Mouse (Mus musculus): ENCODE data around the gene Adal. TPM values are rescaled to one million over a fixed set of nuclear protein-coding genes. Genes with fewer than 3 reads are reported as not detected.

The Adal gene
- polyA plus RNA-seq, 1 experiment from 2014 or later, result 19.2 TPM

DNA sequence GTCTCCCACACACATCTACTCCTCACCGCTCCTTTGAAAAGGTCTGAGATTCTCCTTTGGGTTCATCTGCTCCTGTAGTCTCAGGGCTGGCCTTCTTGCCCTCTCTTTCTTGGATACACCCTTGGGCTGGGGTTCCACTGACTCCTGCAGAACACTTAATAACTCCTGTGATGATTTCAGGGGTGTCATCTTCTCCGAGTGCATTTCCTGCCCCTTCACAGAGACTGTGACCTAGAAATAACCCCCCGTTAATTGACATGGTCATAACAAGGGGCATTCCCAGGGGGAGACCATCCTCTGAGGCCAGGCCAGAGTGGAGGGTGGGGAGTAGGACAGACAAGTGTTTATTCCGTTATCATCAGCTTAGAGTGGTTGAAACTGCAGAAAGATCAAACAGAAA is 28.9 kb downstream of the Adal start:
- no peak for DNase-seq (ENCODE audit: low spot score)
- 32% methylated on average over 4 of the region's 4 CpGs for WGBS
- no peaks in the 10 kb centered on the region for H3K9me3 ChIP-seq (ENCODE audit: control insufficient read depth, low read length)
- peak overlapping the region; percentile 82 for H3K9ac ChIP-seq (ENCODE audit: low read length)
- H3K36me3 ChIP-seq (ENCODE audit: control insufficient read depth, insufficient read depth, low read length), result peaks cover 35% of the 10 kb centered on the region
- no peak overlapping the region for H3K27ac ChIP-seq (ENCODE audit: low read depth)
- no peaks in the 10 kb centered on the region for H3K27me3 ChIP-seq (replicated peaks; ENCODE audit: control insufficient read depth, insufficient read depth, low read length)
- H3K4me3 ChIP-seq (ENCODE audit: low read depth, low read length), result peak overlapping the region; percentile 94
- H3K4me1 ChIP-seq (replicated peaks; ENCODE audit: control insufficient read depth, insufficient read depth, low read length), result peaks cover 20% of the 10 kb centered on the region
- no peak for ATAC-seq (replicated peaks; ENCODE audit: low FRiP score, low TSS enrichment, low read depth)
- peak overlapping the region; percentile 95 for H3K4me2 ChIP-seq (ENCODE audit: low read length)

DNA sequence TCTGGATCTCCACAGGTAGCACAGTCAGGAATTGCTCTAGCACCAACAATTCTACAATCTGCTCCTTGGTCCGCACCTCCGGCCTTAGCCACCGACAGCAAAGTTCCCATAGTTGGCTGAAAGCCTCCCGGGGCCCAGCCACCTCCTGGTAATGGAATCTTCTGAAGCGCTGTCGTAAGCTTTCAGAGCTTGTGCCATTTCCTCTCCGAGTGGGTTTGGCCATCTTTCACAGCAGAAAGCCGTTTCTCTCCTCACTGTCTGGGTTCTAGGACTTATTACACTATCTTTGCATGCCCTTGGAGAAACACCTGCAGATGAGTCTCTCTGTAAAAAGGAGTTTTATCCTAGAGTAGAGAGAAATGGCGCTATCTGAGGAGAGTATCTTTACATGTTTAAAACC is 29.7 kb downstream of the Adal start:
- ATAC-seq (replicated peaks; ENCODE audit: low FRiP score, low TSS enrichment, low read depth), result no peak

DNA sequence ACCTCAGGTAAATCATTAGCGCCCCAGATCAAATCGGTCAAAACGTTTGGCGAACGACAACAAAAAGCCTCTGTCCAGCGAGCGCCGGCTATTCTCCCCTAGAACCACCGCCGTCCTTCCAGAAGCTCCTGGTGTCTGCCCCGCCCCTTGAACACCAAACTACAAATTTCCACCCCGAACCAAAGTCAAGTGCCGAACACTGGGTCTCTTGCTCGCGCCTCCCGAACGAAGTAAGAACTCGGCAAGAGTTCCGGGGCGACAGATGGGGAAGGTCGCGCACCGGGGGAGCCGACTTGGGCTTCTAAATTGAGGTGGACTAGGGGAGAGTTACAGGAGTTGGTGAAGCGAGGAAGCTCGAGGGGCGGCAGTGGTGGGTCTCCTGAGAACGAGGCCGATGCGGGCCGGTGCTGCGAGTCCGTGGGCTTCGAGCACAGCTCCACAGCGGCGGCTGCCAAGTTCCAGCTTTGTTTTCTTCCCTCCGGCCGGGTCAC is 30.3 kb downstream of the Adal start, which contains the start of gene Tubgcp4:
Gene Tubgcp4, plus strand, starts transcription at position 174 of the 491 bp plus-strand sequence.
- DNase-seq (ENCODE audit: low spot score), result no peak
- Histone ChIP-seq H3K9me3 (ENCODE audit: control insufficient read depth, low read length) (no peaks in the 10 kb centered on the region), H3K27me3 (replicated peaks; ENCODE audit: control insufficient read depth, insufficient read depth, low read length) (no peaks in the 10 kb centered on the region), H3K27ac (ENCODE audit: low read depth) (peak within 1 kb of the TSS; percentile 82), H3K4me1 (replicated peaks; ENCODE audit: control insufficient read depth, insufficient read depth, low read length) (peaks cover 20% of the 10 kb centered on the region), H3K9ac (ENCODE audit: low read length) (peak within 1 kb of the TSS; percentile 82), H3K4me3 (ENCODE audit: low read depth, low read length) (peak within 1 kb of the TSS; percentile 94), H3K36me3 (ENCODE audit: control insufficient read depth, insufficient read depth, low read length) (peaks cover 35% of the 10 kb centered on the region), H3K4me2 (ENCODE audit: low read length) (peak within 1 kb of the TSS; percentile 95)
- under 1% methylated on average over 38 of the region's 38 CpGs for WGBS
- peak; percentile 41 for ATAC-seq (replicated peaks; ENCODE audit: low FRiP score, low TSS enrichment, low read depth)

More for the DNA sequence above, 29.7 kb downstream of the Adal start:
- Histone ChIP-seq H3K4me1 (replicated peaks; ENCODE audit: control insufficient read depth, insufficient read depth, low read length) (peaks cover 20% of the 10 kb centered on the region), H3K27me3 (replicated peaks; ENCODE audit: control insufficient read depth, insufficient read depth, low read length) (no peaks in the 10 kb centered on the region), H3K9ac (ENCODE audit: low read length) (peak overlapping the region; percentile 82), H3K27ac (ENCODE audit: low read depth) (peak overlapping the region; percentile 82; the same call in 1 of the 2 replicates), H3K9me3 (ENCODE audit: control insufficient read depth, low read length) (no peaks in the 10 kb centered on the region), H3K4me2 (ENCODE audit: low read length) (peak overlapping the region; percentile 95), H3K4me3 (ENCODE audit: low read depth, low read length) (peak overlapping the region; percentile 94), H3K36me3 (ENCODE audit: control insufficient read depth, insufficient read depth, low read length) (peaks cover 35% of the 10 kb centered on the region)
- WGBS, result 5% methylated on average over 9 of the region's 9 CpGs
- peak; percentile 54 for DNase-seq (ENCODE audit: low spot score)

DNA sequence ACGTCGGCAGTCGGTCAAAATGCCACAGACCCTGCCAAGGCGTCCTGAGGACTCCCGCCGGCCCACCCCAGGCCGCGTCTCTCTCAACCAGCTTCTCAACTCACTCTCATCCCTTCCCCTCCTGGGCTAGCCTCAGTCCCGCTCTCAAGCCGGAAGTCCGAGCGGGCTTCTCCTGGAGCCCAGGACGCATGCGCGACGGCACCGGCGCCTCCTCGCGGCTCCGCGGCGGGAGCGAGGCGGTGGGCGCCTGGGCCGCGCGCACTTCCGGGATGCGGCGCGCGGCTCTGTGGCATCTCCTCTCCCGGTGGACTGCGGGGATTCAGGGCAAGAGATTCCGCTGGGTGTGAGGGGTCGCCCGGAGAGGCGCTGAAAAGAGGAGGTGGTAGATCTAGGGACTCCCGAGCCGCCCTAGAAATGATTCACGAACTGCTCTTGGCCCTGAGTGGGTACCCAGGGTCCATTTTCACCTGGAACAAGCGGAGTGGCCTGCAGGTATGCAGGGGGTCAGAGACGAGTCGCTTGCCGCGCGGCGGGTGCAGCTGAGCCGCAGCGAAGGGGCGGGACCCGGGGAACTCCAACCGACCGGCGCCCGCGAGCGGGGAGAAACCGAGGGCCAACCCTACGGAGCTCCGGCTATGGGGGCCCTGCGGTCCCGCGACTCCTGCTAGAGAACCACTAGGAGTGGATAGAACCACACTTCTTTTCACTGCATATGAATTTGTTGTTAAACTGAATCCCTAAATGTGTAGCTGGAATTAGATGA is 30.9 kb downstream of the Adal start, which contains the start of gene Zscan29:
Gene Zscan29, minus strand, starts transcription at position 146 of the 763 bp plus-strand sequence.
- H3K4me2 ChIP-seq (ENCODE audit: low read length), result peak within 1 kb of the TSS; percentile 95
- peak within 1 kb of the TSS; percentile 94 for H3K4me3 ChIP-seq (ENCODE audit: low read depth, low read length)
- peaks cover 20% of the 10 kb centered on the region for H3K4me1 ChIP-seq (replicated peaks; ENCODE audit: control insufficient read depth, insufficient read depth, low read length)
- H3K27me3 ChIP-seq (replicated peaks; ENCODE audit: control insufficient read depth, insufficient read depth, low read length), result no peaks in the 10 kb centered on the region
- peaks cover 35% of the 10 kb centered on the region for H3K36me3 ChIP-seq (ENCODE audit: control insufficient read depth, insufficient read depth, low read length)
- WGBS, result under 1% methylated on average over 66 of the region's 66 CpGs
- H3K9me3 ChIP-seq (ENCODE audit: control insufficient read depth, low read length), result no peaks in the 10 kb centered on the region
- ATAC-seq (replicated peaks; ENCODE audit: low FRiP score, low TSS enrichment, low read depth), result peak; percentile 96
- peak within 1 kb of the TSS; percentile 82 for H3K27ac ChIP-seq (ENCODE audit: low read depth)
- peak; percentile 90 for DNase-seq (ENCODE audit: low spot score)
- peak within 1 kb of the TSS; percentile 82 for H3K9ac ChIP-seq (ENCODE audit: low read length)

DNA sequence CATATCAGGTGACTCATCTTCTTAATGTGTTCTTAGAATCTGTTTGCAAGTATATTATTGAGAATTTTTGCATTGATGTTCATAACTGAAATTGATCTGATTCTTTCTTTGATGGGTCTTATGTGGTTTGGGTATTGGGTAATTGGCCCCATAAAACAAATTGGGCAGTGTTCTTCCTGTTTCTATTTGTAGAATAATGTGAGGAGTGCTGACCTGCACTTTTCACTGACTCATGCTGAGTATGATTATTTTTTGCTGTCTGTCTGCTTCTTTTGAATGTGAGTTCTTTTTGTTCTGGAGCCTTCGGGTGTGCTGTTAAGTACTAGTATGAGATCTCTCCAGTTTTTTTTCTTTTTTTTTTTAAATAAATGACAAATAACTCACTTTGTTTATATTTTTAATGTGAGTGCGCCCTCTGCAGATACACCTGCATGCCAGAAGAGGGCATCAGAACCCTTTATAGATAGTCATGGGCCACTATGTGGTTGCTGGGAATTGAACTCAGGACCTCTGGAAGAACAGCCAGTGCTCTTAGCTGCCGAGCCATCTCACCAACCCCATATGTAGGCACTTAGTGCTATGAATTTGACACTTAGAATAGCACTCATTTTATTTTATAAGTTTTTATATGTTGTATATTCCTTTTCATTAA is 38.7 kb downstream of the Adal start:
- DNase-seq (ENCODE audit: low spot score), result no peak
- Histone ChIP-seq H3K27ac (ENCODE audit: low read depth) (no peak overlapping the region), H3K4me1 (replicated peaks; ENCODE audit: control insufficient read depth, insufficient read depth, low read length) (no peaks in the 10 kb centered on the region), H3K9ac (ENCODE audit: low read length) (no peak overlapping the region), H3K36me3 (ENCODE audit: control insufficient read depth, insufficient read depth, low read length) (peaks cover 71% of the 10 kb centered on the region), H3K9me3 (ENCODE audit: control insufficient read depth, low read length) (no peaks in the 10 kb centered on the region), H3K27me3 (replicated peaks; ENCODE audit: control insufficient read depth, insufficient read depth, low read length) (no peaks in the 10 kb centered on the region), H3K4me3 (ENCODE audit: low read depth, low read length) (no peak overlapping the region), H3K4me2 (ENCODE audit: low read length) (no peak overlapping the region)
- no peak for ATAC-seq (replicated peaks; ENCODE audit: low FRiP score, low TSS enrichment, low read depth)
- WGBS, result 91% methylated on average over 3 of the region's 3 CpGs

DNA sequence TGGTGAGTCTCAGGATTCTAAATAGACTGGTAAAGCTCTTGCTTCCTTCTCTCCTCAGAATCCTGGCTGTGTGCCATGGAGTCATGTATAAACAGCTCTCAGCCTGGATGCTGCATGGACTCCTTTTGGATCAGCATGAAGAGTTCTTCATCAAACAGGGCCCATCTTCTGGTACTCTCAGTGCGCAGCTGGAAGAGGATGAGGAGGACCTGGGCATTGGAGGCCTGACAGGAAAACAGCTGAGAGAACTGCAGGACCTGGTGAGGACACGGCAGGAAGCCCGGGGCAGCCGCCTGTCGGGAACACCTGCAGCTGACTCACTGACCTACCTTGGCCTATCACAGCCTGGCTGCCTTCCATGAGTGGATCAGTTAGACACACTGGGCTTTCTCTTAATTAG is 43.2 kb downstream of the Adal start:
- no peak for ATAC-seq (replicated peaks; ENCODE audit: low FRiP score, low TSS enrichment, low read depth)

DNA sequence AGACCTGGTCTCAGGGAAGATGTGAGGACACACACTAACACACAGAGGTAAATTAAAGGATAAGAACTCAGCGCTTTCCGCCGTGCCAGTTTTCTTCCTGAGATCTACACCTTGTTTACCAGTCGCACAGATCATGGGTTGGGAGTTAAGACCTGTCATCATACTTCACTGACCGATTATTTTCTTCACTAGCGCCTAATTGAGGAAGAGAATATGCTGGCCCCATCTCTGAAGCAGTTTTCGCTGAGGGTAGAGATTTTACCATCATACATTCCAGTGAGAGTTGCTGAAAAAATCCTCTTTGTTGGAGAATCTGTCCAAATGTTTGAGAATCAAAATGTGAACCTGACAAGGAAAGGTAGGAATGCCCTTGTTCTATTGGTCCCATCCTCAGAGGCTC is 43.9 kb downstream of the Adal start:
- Histone ChIP-seq H3K9me3 (ENCODE audit: control insufficient read depth, low read length) (no peaks in the 10 kb centered on the region), H3K4me1 (replicated peaks; ENCODE audit: control insufficient read depth, insufficient read depth, low read length) (no peaks in the 10 kb centered on the region), H3K36me3 (ENCODE audit: control insufficient read depth, insufficient read depth, low read length) (peaks cover 74% of the 10 kb centered on the region), H3K27me3 (replicated peaks; ENCODE audit: control insufficient read depth, insufficient read depth, low read length) (no peaks in the 10 kb centered on the region), H3K27ac (ENCODE audit: low read depth) (no peak overlapping the region), H3K4me3 (ENCODE audit: low read depth, low read length) (no peak overlapping the region), H3K4me2 (ENCODE audit: low read length) (no peak overlapping the region), H3K9ac (ENCODE audit: low read length) (no peak overlapping the region)
- 96% methylated on average over 7 of the region's 7 CpGs for WGBS
- DNase-seq (ENCODE audit: low spot score), result no peak
- no peak for ATAC-seq (replicated peaks; ENCODE audit: low FRiP score, low TSS enrichment, low read depth)

More for the DNA sequence above, 43.2 kb downstream of the Adal start:
- Histone ChIP-seq H3K4me3 (ENCODE audit: low read depth, low read length) (no peak overlapping the region), H3K27ac (ENCODE audit: low read depth) (no peak overlapping the region), H3K9ac (ENCODE audit: low read length) (no peak overlapping the region), H3K36me3 (ENCODE audit: control insufficient read depth, insufficient read depth, low read length) (peaks cover 74% of the 10 kb centered on the region), H3K4me2 (ENCODE audit: low read length) (no peak overlapping the region), H3K4me1 (replicated peaks; ENCODE audit: control insufficient read depth, insufficient read depth, low read length) (no peaks in the 10 kb centered on the region), H3K27me3 (replicated peaks; ENCODE audit: control insufficient read depth, insufficient read depth, low read length) (no peaks in the 10 kb centered on the region), H3K9me3 (ENCODE audit: control insufficient read depth, low read length) (no peaks in the 10 kb centered on the region)
- 75% methylated on average over 5 of the region's 5 CpGs for WGBS
- no peak for DNase-seq (ENCODE audit: low spot score)

DNA sequence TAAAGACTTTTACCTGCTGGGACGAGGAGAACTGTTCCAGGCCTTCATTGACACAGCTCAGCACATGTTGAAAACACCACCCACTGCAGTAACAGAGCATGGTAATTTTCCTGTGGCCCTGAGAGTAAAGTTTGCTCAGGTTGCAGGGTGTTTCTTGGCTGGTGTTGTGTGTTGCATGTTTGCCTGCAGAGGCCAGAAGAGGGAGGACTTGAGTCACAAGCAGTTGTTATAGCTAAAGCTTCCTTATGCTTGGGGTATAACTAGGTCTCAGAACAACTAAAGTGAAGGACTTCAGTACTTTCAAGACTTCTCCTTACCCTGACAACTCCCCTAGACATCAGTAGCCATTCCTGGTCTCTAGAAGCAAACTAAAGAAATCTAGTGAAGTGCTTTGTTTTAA is 48.3 kb downstream of the Adal start:
- ATAC-seq (replicated peaks; ENCODE audit: low FRiP score, low TSS enrichment, low read depth) (no peak), DNase-seq (ENCODE audit: low spot score) (peak; percentile 48)
- 84% methylated on average over 1 of the region's 1 CpGs for WGBS
- no peak overlapping the region for H3K4me2 ChIP-seq (ENCODE audit: low read length)
- H3K9me3 ChIP-seq (ENCODE audit: control insufficient read depth, low read length), result no peaks in the 10 kb centered on the region
- H3K27ac ChIP-seq (ENCODE audit: low read depth), result no peak overlapping the region
- peaks cover 99% of the 10 kb centered on the region for H3K36me3 ChIP-seq (ENCODE audit: control insufficient read depth, insufficient read depth, low read length)
- H3K27me3 ChIP-seq (replicated peaks; ENCODE audit: control insufficient read depth, insufficient read depth, low read length), result no peaks in the 10 kb centered on the region
- no peak overlapping the region for H3K4me3 ChIP-seq (ENCODE audit: low read depth, low read length)
- H3K9ac ChIP-seq (ENCODE audit: low read length), result no peak overlapping the region
- no peaks in the 10 kb centered on the region for H3K4me1 ChIP-seq (replicated peaks; ENCODE audit: control insufficient read depth, insufficient read depth, low read length)
